8 mouse cellular contexts compared by ENCODE assay signal in genomic region chr10:79984871-79985270, GRCm38 (mm10). TPM values are rescaled to one million over a fixed set of nuclear protein-coding genes. Genes with fewer than 3 reads are reported as not detected.
DNase-seq lines count a peak whose midpoint lies in the region; ATAC-seq and TF ChIP-seq lines count a peak whose summit lies in the region.

No protein-coding gene starts in this region.

- peaks cover 5% of the 10 kb centered on the region; the same call in 1 of the 2 replicates for H3K36me3 ChIP-seq in embryonic facial prominence, embryonic 15.5 days
- peaks cover 7% of the 10 kb centered on the region; the same call in 1 of the 2 replicates for H3K36me3 ChIP-seq in limb, embryonic 14.5 days (ENCODE audit: control insufficient read depth, insufficient read depth, low read length)
- no peaks in the 10 kb centered on the region for H3K36me3 ChIP-seq in midbrain, postnatal 0 days (ENCODE audit: insufficient read depth, low read length)

- peak overlapping the region; percentile 94 for H3K27ac ChIP-seq in bone marrow, adult 2 months (ENCODE audit: control insufficient read depth, insufficient read depth, low read depth, low read length, poor library complexity)
- peak overlapping the region; percentile 99 for H3K27ac ChIP-seq in embryonic facial prominence, embryonic 15.5 days (replicated peaks)
- H3K27ac ChIP-seq in limb, embryonic 14.5 days (replicated peaks; ENCODE audit: low read depth, low read length) = peak overlapping the region; percentile 96
- H3K27ac ChIP-seq in midbrain, postnatal 0 days (ENCODE audit: low read depth, low read length) = peak overlapping the region; percentile 96

- H3K4me1 ChIP-seq in bone marrow, adult 2 months (ENCODE audit: control insufficient read depth, insufficient read depth, low read length) = peaks cover 10% of the 10 kb centered on the region; the same call in 1 of the 2 replicates
- peaks cover 68% of the 10 kb centered on the region for H3K4me1 ChIP-seq in embryonic facial prominence, embryonic 15.5 days
- H3K4me1 ChIP-seq in limb, embryonic 14.5 days (ENCODE audit: control insufficient read depth, insufficient read depth, low read length) = peaks cover 42% of the 10 kb centered on the region
- peaks cover 17% of the 10 kb centered on the region for H3K4me1 ChIP-seq in midbrain, postnatal 0 days (ENCODE audit: insufficient read depth, low read length)

- H3K27me3 ChIP-seq in embryonic facial prominence, embryonic 15.5 days = no peaks in the 10 kb centered on the region
- H3K27me3 ChIP-seq in limb, embryonic 14.5 days (ENCODE audit: control insufficient read depth, insufficient read depth, low read length) = no peaks in the 10 kb centered on the region
- H3K27me3 ChIP-seq in midbrain, postnatal 0 days (ENCODE audit: insufficient read depth, low read length) = peaks cover 22% of the 10 kb centered on the region

- no peak for TF ChIP-seq CTCF in bone marrow, adult 2 months (IDR thresholded peaks at IDR 0.05; ENCODE audit: control insufficient read depth, insufficient read depth, low read length)
- no peak for TF ChIP-seq CTCF in midbrain, postnatal 0 days (IDR thresholded peaks at IDR 0.05)

- DNase-seq in 416B (ENCODE audit: low read depth) = peak; percentile 100
- DNase-seq in heart, adult 8-10 months (ENCODE audit: low spot score) = peak; percentile 98
- peak; percentile 100 for DNase-seq in kidney, adult 9 months
- DNase-seq in limb, embryonic 14.5 days (ENCODE audit: low spot score) = peak; percentile 100
- DNase-seq in midbrain, postnatal 0 days (ENCODE audit: low spot score) = peak; percentile 100
- DNase-seq in spleen, postnatal 14 days (ENCODE audit: low spot score in 2 of 2) = peak; percentile 85 to 88

- H3K4me2 ChIP-seq in embryonic facial prominence, embryonic 15.5 days (replicated peaks) = peak overlapping the region; percentile 93
- H3K4me2 ChIP-seq in limb, embryonic 14.5 days (replicated peaks; ENCODE audit: low read depth, low read length, severe bottlenecking) = peak overlapping the region; percentile 85
- H3K4me2 ChIP-seq in midbrain, postnatal 0 days (ENCODE audit: low read depth, low read length, poor library complexity, severe bottlenecking) = peak overlapping the region; percentile 69

- ATAC-seq in embryonic facial prominence, embryonic 15.5 days (ENCODE audit: insufficient number of reproducible peaks, low FRiP score, low TSS enrichment, low read depth) = peak; percentile 94
- ATAC-seq in limb, embryonic 14.5 days (ENCODE audit: low FRiP score, low read depth) = peak; percentile 93
- ATAC-seq in midbrain, postnatal 0 days (ENCODE audit: low FRiP score) = peak; percentile 92

- WGBS in bone marrow, adult 2 months = under 1% methylated on average over 22 of the region's 22 CpGs
- WGBS in embryonic facial prominence, embryonic 15.5 days = under 1% methylated on average over 22 of the region's 22 CpGs
- WGBS in limb, embryonic 14.5 days = under 1% methylated on average over 22 of the region's 22 CpGs
- under 1% methylated on average over 22 of the region's 22 CpGs for WGBS in midbrain, postnatal 0 days

- TF ChIP-seq POLR2A in bone marrow, adult 2 months (IDR thresholded peaks at IDR 0.05; ENCODE audit: borderline replicate concordance, control insufficient read depth, low read depth, low read length) = no peak
- TF ChIP-seq POLR2A in limb, embryonic 14.5 days (IDR thresholded peaks at IDR 0.05; ENCODE audit: borderline replicate concordance, extremely low read depth, insufficient read depth, insufficient read length) = no peak

- H3K9me3 ChIP-seq in embryonic facial prominence, embryonic 15.5 days (replicated peaks) = no peaks in the 10 kb centered on the region
- H3K9me3 ChIP-seq in limb, embryonic 14.5 days (ENCODE audit: control insufficient read depth, low read length) = no peaks in the 10 kb centered on the region
- no peaks in the 10 kb centered on the region for H3K9me3 ChIP-seq in midbrain, postnatal 0 days (ENCODE audit: low read length)

- H3K4me3 ChIP-seq in bone marrow, adult 2 months (replicated peaks; ENCODE audit: control insufficient read depth, low read depth, low read length) = peak overlapping the region; percentile 78
- H3K4me3 ChIP-seq in embryonic facial prominence, embryonic 15.5 days (replicated peaks) = peak overlapping the region; percentile 78
- peak overlapping the region; percentile 68 for H3K4me3 ChIP-seq in limb, embryonic 14.5 days (replicated peaks; ENCODE audit: low read length)
- peak overlapping the region; percentile 75 for H3K4me3 ChIP-seq in midbrain, postnatal 0 days (ENCODE audit: low read depth, low read length)

- H3K9ac ChIP-seq in embryonic facial prominence, embryonic 15.5 days = peak overlapping the region; percentile 45
- peak overlapping the region; percentile 72 for H3K9ac ChIP-seq in limb, embryonic 14.5 days (ENCODE audit: low read depth, low read length, severe bottlenecking)
- peak overlapping the region; percentile 89 for H3K9ac ChIP-seq in midbrain, postnatal 0 days (replicated peaks; ENCODE audit: low read length, poor library complexity, severe bottlenecking)

RNA-seq across cellular contexts. Expression of gene Tmem259, which starts 0.7 kb away (rescaled TPM):
- polyA plus RNA-seq in bone marrow, adult 2 months (2011; ENCODE audit: insufficient read depth, insufficient read length, low replicate concordance, missing spikeins) = 78.6 and 131 TPM in 2 replicates
- polyA plus RNA-seq in embryonic facial prominence, embryonic 15.5 days (2015; fragmentation: Nextera tagmentation; extraction: Ambion mirVana) = 23.9 and 29.3 TPM in 2 replicates
- total RNA-seq in heart, adult 8-10 months (2022) = 100 to 1,000 TPM; 116 to 120 (median 117) TPM
- 260 and 379 TPM in 2 replicates for polyA plus RNA-seq in limb, embryonic 14.5 days (2012; rRNA removed)
- 24.5 and 25.2 TPM in 2 replicates for polyA plus RNA-seq in limb, embryonic 14.5 days (2014; fragmentation: Nextera tagmentation; extraction: Ambion mirVana)
- total RNA-seq in midbrain, postnatal 0 days (2014; rRNA removed) = 134 and 172 TPM in 2 replicates
- 26.2 and 29.3 TPM in 2 replicates for polyA plus RNA-seq in midbrain, postnatal 0 days (2015; fragmentation: Nextera tagmentation; extraction: Ambion mirVana)

RNA-seq across cellular contexts. Expression of gene Cnn2, which starts 3.5 kb away (rescaled TPM):
- polyA plus RNA-seq in bone marrow, adult 2 months (2011; ENCODE audit: insufficient read depth, insufficient read length, low replicate concordance, missing spikeins) = 41.7 and 92.4 TPM in 2 replicates
- 288 and 296 TPM in 2 replicates for polyA plus RNA-seq in embryonic facial prominence, embryonic 15.5 days (2015; fragmentation: Nextera tagmentation; extraction: Ambion mirVana)
- total RNA-seq in heart, adult 8-10 months (2022) = 10 to 100 TPM; 27.1 to 35.7 (median 33.3) TPM
- polyA plus RNA-seq in limb, embryonic 14.5 days (2012; rRNA removed) = 133 and 173 TPM in 2 replicates
- polyA plus RNA-seq in limb, embryonic 14.5 days (2014; fragmentation: Nextera tagmentation; extraction: Ambion mirVana) = 273 and 290 TPM in 2 replicates
- 14.8 and 19.5 TPM in 2 replicates for total RNA-seq in midbrain, postnatal 0 days (2014; rRNA removed)
- 12.6 and 12.8 TPM in 2 replicates for polyA plus RNA-seq in midbrain, postnatal 0 days (2015; fragmentation: Nextera tagmentation; extraction: Ambion mirVana)

RNA-seq across cellular contexts. Expression of gene Abca7, which starts 11.4 kb away (rescaled TPM):
- polyA plus RNA-seq in bone marrow, adult 2 months (2011; ENCODE audit: insufficient read depth, insufficient read length, low replicate concordance, missing spikeins) = 54.3 and 96.9 TPM in 2 replicates
- 3.7 and 4.0 TPM in 2 replicates for polyA plus RNA-seq in embryonic facial prominence, embryonic 15.5 days (2015; fragmentation: Nextera tagmentation; extraction: Ambion mirVana)
- 1 to 10 TPM; 7.5 to 8.5 (median 8.0) TPM for total RNA-seq in heart, adult 8-10 months (2022)
- 6.2 and 8.0 TPM in 2 replicates for polyA plus RNA-seq in limb, embryonic 14.5 days (2012; rRNA removed)
- 2.2 and 2.4 TPM in 2 replicates for polyA plus RNA-seq in limb, embryonic 14.5 days (2014; fragmentation: Nextera tagmentation; extraction: Ambion mirVana)
- 9.3 TPM in 2 replicates for total RNA-seq in midbrain, postnatal 0 days (2014; rRNA removed)
- 1.7 and 1.9 TPM in 2 replicates for polyA plus RNA-seq in midbrain, postnatal 0 days (2015; fragmentation: Nextera tagmentation; extraction: Ambion mirVana)

RNA-seq across cellular contexts. Expression of gene Grin3b, which starts 14.4 kb away (rescaled TPM):
- not detected in 2 replicates for polyA plus RNA-seq in bone marrow, adult 2 months (2011; ENCODE audit: insufficient read depth, insufficient read length, low replicate concordance, missing spikeins)
- polyA plus RNA-seq in embryonic facial prominence, embryonic 15.5 days (2015; fragmentation: Nextera tagmentation; extraction: Ambion mirVana) = 0.63 and 0.77 TPM in 2 replicates
- under 1 TPM; 0.37 to 0.85 (median 0.63) TPM for total RNA-seq in heart, adult 8-10 months (2022)
- 0.72 and 0.76 TPM in 2 replicates for polyA plus RNA-seq in limb, embryonic 14.5 days (2012; rRNA removed)
- 0.23 and 0.55 TPM in 2 replicates for polyA plus RNA-seq in limb, embryonic 14.5 days (2014; fragmentation: Nextera tagmentation; extraction: Ambion mirVana)
- 0.42 and 2.2 TPM in 2 replicates for total RNA-seq in midbrain, postnatal 0 days (2014; rRNA removed)
- polyA plus RNA-seq in midbrain, postnatal 0 days (2015; fragmentation: Nextera tagmentation; extraction: Ambion mirVana) = 0.11 and 0.21 TPM in 2 replicates

RNA-seq across cellular contexts. Expression of gene Wdr18, which starts 24.9 kb away (rescaled TPM):
- polyA plus RNA-seq in bone marrow, adult 2 months (2011; ENCODE audit: insufficient read depth, insufficient read length, low replicate concordance, missing spikeins) = 26.7 and 43.3 TPM in 2 replicates
- 84.7 and 90.6 TPM in 2 replicates for polyA plus RNA-seq in embryonic facial prominence, embryonic 15.5 days (2015; fragmentation: Nextera tagmentation; extraction: Ambion mirVana)
- total RNA-seq in heart, adult 8-10 months (2022) = 10 to 100 TPM; 28.4 to 36.2 (median 29.6) TPM
- 58.7 and 78.5 TPM in 2 replicates for polyA plus RNA-seq in limb, embryonic 14.5 days (2012; rRNA removed)
- polyA plus RNA-seq in limb, embryonic 14.5 days (2014; fragmentation: Nextera tagmentation; extraction: Ambion mirVana) = 99.8 and 106 TPM in 2 replicates
- 72.6 and 87.6 TPM in 2 replicates for total RNA-seq in midbrain, postnatal 0 days (2014; rRNA removed)
- polyA plus RNA-seq in midbrain, postnatal 0 days (2015; fragmentation: Nextera tagmentation; extraction: Ambion mirVana) = 102 and 116 TPM in 2 replicates

Comparison
In these comparisons a context has a peak if more than half of its experiments do, and no peak if none do; other contexts are left out.
1. Peak in every context shown above with its lines: DNase-seq, ATAC-seq, H3K4me3 ChIP-seq and H3K27ac ChIP-seq.